Mouse (Mus musculus): ENCODE measurements at regions not wholly inside any gene's neighbourhood (a gene's known extent, or its start where the extent isn't known, plus 50 kb on each side); places are given as distances from the start of the nearest gene placed in this dataset.
A peak's percentile ranks its signal among the peaks of the same experiment; 100 is the strongest.
"Not testable (repeated sequence)": the region's sequence is repeated elsewhere in the genome, so short reads cannot be mapped to it uniquely, and the experiment has no call there.

DNA sequence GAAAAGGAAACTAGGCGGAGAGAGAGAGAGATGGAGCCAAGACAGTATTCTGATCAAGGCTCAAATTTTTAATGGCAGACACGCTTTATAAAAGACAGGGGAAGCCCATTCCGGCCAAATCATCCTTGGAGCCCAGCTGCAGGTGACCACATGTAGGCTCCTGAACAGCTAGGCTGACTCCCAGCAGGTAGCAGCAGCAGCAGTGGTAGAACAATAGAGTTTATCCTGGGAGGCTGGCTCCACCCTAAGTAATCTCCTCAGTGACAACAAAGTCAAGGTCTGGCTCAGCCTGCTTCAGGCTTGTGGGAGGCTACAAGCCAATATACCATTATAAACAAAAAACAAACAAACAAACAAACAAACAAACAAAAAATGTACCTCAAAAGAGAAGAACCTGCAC, 151.0 kb upstream of the Akr1e1 start:
- 69% methylated on average over 3 of the region's 3 CpGs for WGBS
- Histone ChIP-seq H3K27me3 (ENCODE audit: low read depth, poor library complexity, severe bottlenecking) (no peaks in the 10 kb centered on the region), H3K4me3 (no peak overlapping the region), H3K4me1 (no peaks in the 10 kb centered on the region), H3K36me3 (no peaks in the 10 kb centered on the region), H3K9me3 (replicated peaks) (no peaks in the 10 kb centered on the region), H3K27ac (no peak overlapping the region)
- no peak for DNase-seq (ENCODE audit: low spot score)

DNA sequence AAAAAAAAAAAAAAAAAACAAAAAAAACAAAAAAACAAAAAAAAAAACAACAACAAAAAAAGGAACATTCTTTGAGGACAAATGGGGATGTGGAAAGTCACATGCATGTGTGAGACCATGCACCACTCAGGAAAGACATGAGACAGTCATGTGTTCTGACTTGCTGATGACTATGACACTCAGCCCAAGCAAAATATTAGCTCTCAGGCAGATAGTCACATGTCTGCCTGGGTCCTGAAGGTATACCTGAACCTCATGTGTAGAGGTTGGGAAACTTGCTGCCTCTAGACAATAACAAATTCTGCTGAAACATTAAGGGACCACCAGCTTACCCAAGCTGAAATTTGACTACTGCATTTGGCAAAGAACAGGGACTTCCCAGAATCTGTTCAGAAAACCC, 147.6 kb upstream of the Akr1e1 start:
- Histone ChIP-seq H3K36me3 (no peaks in the 10 kb centered on the region), H3K27me3 (ENCODE audit: low read depth, poor library complexity, severe bottlenecking) (no peaks in the 10 kb centered on the region), H3K27ac (no peak overlapping the region), H3K4me1 (no peaks in the 10 kb centered on the region), H3K4me3 (no peak overlapping the region), H3K9me3 (replicated peaks) (no peaks in the 10 kb centered on the region)
- no peak for DNase-seq (ENCODE audit: low spot score)

DNA sequence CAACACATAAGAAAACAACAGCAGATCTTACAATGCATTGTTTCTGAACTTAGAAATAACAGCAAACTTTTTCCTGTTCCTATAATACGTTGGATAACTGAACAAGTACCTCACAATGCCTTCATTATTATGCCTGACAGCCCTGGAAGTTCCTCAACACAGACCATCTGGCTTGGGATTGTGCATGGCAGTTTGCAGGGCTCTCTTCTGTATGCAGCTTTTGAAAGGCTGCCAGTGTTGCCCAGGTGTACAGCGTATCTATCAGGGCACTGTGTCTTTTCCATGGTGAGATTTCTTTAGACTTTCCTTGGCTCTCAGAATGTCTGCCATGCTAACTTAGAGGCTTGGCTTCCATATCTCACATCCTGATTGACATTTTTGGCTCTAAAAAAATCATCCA, 134.0 kb upstream of the Akr1e1 start:
- DNase-seq (ENCODE audit: low spot score), result no peak
- Histone ChIP-seq H3K4me3 (no peak overlapping the region), H3K36me3 (no peaks in the 10 kb centered on the region), H3K9me3 (replicated peaks) (no peaks in the 10 kb centered on the region), H3K4me1 (no peaks in the 10 kb centered on the region), H3K27me3 (ENCODE audit: low read depth, poor library complexity, severe bottlenecking) (no peaks in the 10 kb centered on the region), H3K27ac (no peak overlapping the region)
- WGBS, result 82% methylated on average over 2 of the region's 2 CpGs

DNA sequence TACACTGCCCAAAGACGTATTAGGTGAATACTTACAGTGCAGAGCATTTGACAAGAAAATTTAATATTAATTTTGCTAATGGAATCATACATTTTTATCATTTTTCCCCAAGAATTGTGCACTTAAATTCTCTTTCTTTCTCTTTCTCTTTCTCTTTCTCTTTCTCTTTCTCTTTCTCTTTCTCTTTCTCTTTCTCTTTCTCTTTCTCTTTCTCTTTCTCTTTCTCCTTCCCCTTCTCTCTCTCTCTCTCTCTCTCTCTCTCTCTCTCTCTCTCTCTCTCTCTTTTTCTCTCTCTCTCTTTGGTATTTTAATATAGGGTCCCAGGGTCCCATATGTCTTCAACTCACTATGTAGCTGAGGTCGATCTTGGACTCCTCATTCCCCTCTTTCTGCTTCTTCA, 107.3 kb upstream of the Akr1e1 start:
- not testable (repeated sequence) for DNase-seq (ENCODE audit: low spot score); H3K36me3 ChIP-seq; H3K4me1 ChIP-seq; H3K4me3 ChIP-seq; H3K27ac ChIP-seq; H3K9me3 ChIP-seq (replicated peaks); H3K27me3 ChIP-seq (ENCODE audit: low read depth, poor library complexity, severe bottlenecking)
- WGBS, result 80% methylated on average over 2 of the region's 2 CpGs

DNA sequence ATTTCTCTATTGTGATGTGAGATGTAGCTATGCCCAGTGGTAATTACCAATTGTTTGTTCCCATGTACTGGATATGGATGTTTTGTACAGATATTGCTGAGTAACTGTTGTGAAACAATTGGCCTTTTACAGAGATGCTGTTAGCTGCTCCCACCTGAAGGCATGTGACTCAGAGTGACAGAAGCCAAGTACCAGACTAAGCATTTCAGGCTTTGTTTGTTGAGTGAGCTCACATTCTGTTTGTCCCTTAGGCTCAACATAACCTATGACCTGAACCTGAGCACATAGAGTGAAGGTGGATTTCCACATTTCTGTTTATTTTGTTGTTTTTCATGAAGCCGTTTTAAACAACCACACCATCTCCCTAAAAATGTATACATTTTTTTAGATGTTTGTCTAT, 105.8 kb upstream of the Akr1e1 start:
- H3K4me1 ChIP-seq, result no peaks in the 10 kb centered on the region

DNA sequence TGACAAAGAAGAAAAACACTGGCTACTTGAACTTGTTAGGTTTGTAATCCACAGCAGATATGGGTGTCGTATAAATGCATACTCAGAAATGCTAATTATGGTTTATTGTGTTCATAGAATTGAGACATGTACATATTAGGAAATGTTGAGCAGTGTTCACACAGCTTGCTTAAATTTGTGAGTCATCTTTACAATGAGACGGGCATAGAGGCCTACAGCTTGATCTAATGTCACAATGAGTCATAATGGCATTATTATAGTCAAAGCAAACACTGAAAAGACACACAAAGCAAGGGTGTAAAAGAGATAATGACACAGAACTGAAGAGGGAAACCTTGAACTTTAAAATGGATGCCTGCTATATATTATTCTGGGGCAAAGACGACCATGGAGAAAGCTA, 103.7 kb upstream of the Akr1e1 start:
- no peak overlapping the region for H3K4me3 ChIP-seq
- no peaks in the 10 kb centered on the region for H3K9me3 ChIP-seq (replicated peaks)
- DNase-seq (ENCODE audit: low spot score), result no peak
- 87% methylated on average over 3 of the region's 3 CpGs for WGBS
- H3K27me3 ChIP-seq (ENCODE audit: low read depth, poor library complexity, severe bottlenecking), result no peaks in the 10 kb centered on the region
- H3K4me1 ChIP-seq, result no peaks in the 10 kb centered on the region
- no peaks in the 10 kb centered on the region for H3K36me3 ChIP-seq
- H3K27ac ChIP-seq, result no peak overlapping the region

More for the DNA sequence above, 105.8 kb upstream of the Akr1e1 start:
- no peak for DNase-seq (ENCODE audit: low spot score)
- no peaks in the 10 kb centered on the region for H3K27me3 ChIP-seq (ENCODE audit: low read depth, poor library complexity, severe bottlenecking)
- no peaks in the 10 kb centered on the region for H3K9me3 ChIP-seq (replicated peaks)
- H3K27ac ChIP-seq, result no peak overlapping the region
- H3K36me3 ChIP-seq, result no peaks in the 10 kb centered on the region
- no peak overlapping the region for H3K4me3 ChIP-seq
- WGBS, result 89% methylated on average over 1 of the region's 1 CpGs

DNA sequence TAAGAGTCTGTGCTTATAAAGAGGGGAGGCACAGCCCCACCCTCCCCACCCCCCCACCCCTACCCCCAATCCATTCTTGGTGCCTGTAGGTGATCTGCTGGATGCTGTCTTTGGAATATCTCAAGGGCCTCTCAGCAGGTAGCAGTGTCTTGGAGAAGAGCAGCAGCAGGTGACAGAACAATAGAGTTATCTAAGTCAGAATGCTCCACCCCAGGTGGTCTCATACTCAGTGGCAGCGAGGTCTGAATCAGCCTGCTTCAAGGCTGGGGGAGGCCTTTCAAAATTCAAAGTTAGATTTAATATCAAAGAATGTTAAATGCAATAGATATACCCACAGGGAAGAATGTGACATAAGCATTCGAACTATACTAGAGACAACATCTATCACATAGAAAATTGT, 90.6 kb upstream of the Akr1e1 start:
- DNase-seq (ENCODE audit: low spot score); H3K4me3 ChIP-seq; H3K9me3 ChIP-seq (replicated peaks); H3K27ac ChIP-seq; H3K27me3 ChIP-seq (ENCODE audit: low read depth, poor library complexity, severe bottlenecking); H3K36me3 ChIP-seq; H3K4me1 ChIP-seq: not testable (repeated sequence)
- 61% methylated on average over 2 of the region's 2 CpGs for WGBS

DNA sequence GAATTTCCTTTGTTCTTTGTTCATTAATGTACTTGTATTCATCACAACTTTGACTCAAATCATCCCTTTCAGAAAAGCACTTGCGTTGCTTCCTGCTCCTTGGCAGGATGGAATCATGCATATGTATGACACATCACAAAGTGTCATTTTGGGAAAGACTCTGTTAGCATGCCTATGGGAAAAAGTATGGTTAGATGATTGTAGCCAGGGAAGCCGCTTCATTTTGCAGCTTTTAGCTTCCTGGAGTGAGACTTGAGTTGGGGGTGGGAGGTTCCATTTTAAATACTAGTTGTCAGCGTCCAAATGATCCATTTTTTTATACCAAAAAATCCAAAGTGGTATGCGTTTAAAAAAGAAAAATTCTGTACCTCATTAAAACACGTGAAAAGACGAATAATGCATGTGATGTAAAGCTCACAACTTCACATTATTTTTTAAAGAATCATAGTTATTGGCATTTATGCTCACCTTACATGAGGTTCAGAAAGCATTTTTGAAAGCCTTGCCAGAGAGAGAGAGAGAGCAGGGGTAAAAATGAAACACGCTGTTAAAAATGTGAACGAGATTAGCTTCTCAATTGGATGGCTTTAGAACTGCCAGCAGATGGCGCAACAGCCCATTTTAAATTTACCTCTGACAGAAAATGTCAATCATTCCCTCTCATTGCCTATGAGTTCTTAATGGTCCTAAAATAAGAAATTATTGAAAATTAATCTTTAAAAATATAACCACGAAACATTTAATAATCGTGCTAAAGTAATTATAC, 57.6 kb upstream of the Akr1e1 start:
- no peak overlapping the region for H3K4me3 ChIP-seq
- no peaks in the 10 kb centered on the region for H3K27me3 ChIP-seq (ENCODE audit: low read depth, poor library complexity, severe bottlenecking)
- peak; percentile 48 for DNase-seq (ENCODE audit: low spot score)
- H3K27ac ChIP-seq, result no peak overlapping the region
- no peaks in the 10 kb centered on the region for H3K36me3 ChIP-seq
- 42% methylated on average over 11 of the region's 11 CpGs for WGBS
- H3K9me3 ChIP-seq (replicated peaks), result no peaks in the 10 kb centered on the region
- no peaks in the 10 kb centered on the region for H3K4me1 ChIP-seq

DNA sequence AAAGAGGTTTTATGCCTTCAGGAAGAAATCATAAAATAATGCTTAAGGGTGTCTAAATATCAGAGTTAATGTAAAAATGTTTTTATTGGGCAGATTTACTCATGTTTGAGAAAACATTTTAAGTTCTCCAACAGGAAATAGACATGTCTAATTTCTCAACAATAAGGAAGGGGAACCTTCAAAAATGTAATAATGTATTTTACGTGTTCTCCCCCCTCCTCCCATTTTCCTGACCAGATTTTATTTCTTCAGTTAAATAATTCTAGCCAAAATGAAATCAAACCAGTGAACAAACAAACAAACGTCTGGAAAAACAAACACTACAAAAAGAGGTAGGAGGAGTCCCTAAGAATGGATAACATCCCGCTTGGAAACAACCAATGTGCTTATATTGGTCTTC, 54.4 kb upstream of the Akr1e1 start:
- no peak overlapping the region for H3K4me3 ChIP-seq
- no peaks in the 10 kb centered on the region for H3K36me3 ChIP-seq
- no peaks in the 10 kb centered on the region for H3K27me3 ChIP-seq (ENCODE audit: low read depth, poor library complexity, severe bottlenecking)
- no peaks in the 10 kb centered on the region for H3K9me3 ChIP-seq (replicated peaks)
- no peaks in the 10 kb centered on the region for H3K4me1 ChIP-seq
- 60% methylated on average over 3 of the region's 3 CpGs for WGBS
- no peak overlapping the region for H3K27ac ChIP-seq
- no peak for DNase-seq (ENCODE audit: low spot score)

DNA sequence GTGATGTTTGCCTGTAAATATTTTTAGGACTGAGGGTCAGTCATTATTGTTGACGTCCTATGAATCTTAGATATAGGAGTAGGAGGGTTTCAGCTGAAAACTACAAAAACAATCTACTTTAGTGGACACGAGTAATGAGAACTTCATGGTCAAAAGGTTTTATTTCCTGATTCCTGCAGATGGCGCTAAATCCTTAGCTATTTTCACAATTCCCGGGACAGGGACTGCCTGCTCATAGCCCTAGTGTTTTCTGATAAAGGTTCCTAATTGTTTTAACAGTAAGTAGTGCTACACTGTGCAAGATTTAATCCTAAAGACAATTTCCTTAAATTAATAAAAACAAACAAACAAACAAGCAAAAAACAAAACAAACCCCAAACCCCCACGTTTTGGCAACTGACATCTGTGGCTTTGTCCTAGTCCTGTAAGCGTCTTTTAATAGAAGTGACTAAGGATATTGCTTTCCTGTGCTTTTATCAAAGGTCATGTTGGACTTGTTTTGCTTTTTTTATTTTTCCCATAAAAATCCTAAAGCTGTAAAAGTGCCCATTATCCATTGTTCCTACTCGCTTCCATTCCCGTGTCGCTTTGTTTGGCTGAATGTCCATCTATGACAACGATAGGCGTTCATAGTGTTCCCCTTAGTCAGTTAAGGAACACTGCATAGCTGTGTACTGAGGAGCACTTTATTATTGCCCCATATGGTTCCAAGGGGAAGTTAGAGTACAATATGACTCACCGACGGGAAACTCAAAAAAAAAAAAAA, 53.5 kb upstream of the Akr1e1 start:
- H3K27me3 ChIP-seq (ENCODE audit: low read depth, poor library complexity, severe bottlenecking), result no peaks in the 10 kb centered on the region
- WGBS, result 64% methylated on average over 13 of the region's 13 CpGs
- H3K36me3 ChIP-seq, result no peaks in the 10 kb centered on the region
- no peaks in the 10 kb centered on the region for H3K9me3 ChIP-seq (replicated peaks)
- H3K4me1 ChIP-seq, result no peaks in the 10 kb centered on the region
- no peak overlapping the region for H3K27ac ChIP-seq
- H3K4me3 ChIP-seq, result no peak overlapping the region
- no peak for DNase-seq (ENCODE audit: low spot score)
